Comparison of ENCODE assay signal across 12 mouse cellular contexts in genomic region chr2:128709264-128709663, GRCm38 (mm10). TPM values are rescaled to one million over a fixed set of nuclear protein-coding genes. Genes with fewer than 3 reads are reported as not detected.
DNase-seq lines count a peak whose midpoint lies in the region; ATAC-seq and TF ChIP-seq lines count a peak whose summit lies in the region.
"Had no signal": no experiment of that assay in that cellular context is flagged by ENCODE, and none has a peak within 500 bp of the region (broad histone marks: within the 10 kb centered on the region; RNA-seq: fewer than 3 reads in every experiment).

No protein-coding gene starts in this region.

- no peak for TF ChIP-seq POLR2A in limb, embryonic 14.5 days (IDR thresholded peaks at IDR 0.05; ENCODE audit: borderline replicate concordance, extremely low read depth, insufficient read depth, insufficient read length)

- TF ChIP-seq CTCF in gastrocnemius, adult 2 months (IDR thresholded peaks at IDR 0.05) = no peak

- WGBS in forebrain, embryonic 16.5 days = 6% methylated on average over 6 of the region's 6 CpGs
- 11% methylated on average over 6 of the region's 6 CpGs for WGBS in limb, embryonic 14.5 days

- H3K27me3 ChIP-seq in forebrain, embryonic 16.5 days (replicated peaks; ENCODE audit: control insufficient read depth, insufficient read depth, low read length) = no peaks in the 10 kb centered on the region
- no peaks in the 10 kb centered on the region for H3K27me3 ChIP-seq in limb, embryonic 14.5 days (ENCODE audit: control insufficient read depth, insufficient read depth, low read length)
- H3K27me3 ChIP-seq: heart, embryonic 13.5 days had no signal

- no peaks in the 10 kb centered on the region for H3K9me3 ChIP-seq in forebrain, embryonic 16.5 days (ENCODE audit: control insufficient read depth, low read length)
- no peaks in the 10 kb centered on the region for H3K9me3 ChIP-seq in limb, embryonic 14.5 days (ENCODE audit: control insufficient read depth, low read length)
- H3K9me3 ChIP-seq: heart, embryonic 13.5 days had no signal

- H3K36me3 ChIP-seq in forebrain, embryonic 16.5 days (ENCODE audit: control insufficient read depth, insufficient read depth) = no peaks in the 10 kb centered on the region
- H3K36me3 ChIP-seq in limb, embryonic 14.5 days (ENCODE audit: control insufficient read depth, insufficient read depth, low read length) = peaks cover 9% of the 10 kb centered on the region
- H3K36me3 ChIP-seq: heart, embryonic 13.5 days had no signal

- no peak for DNase-seq in gastrocnemius, adult 2 months
- DNase-seq in gastrocnemius, postnatal 36 days = no peak
- DNase-seq in lung, postnatal 36 days = peak; percentile 33
- DNase-seq in lung, postnatal 25 days (ENCODE audit: low spot score) = no peak
- DNase-seq in limb, embryonic 14.5 days (ENCODE audit: low spot score) = peak; percentile 64
- no peak for DNase-seq in heart, postnatal 10 days
- no peak for DNase-seq in gastrocnemius, postnatal 25 days
- DNase-seq: cerebellum, adult 9-11 months; lung, postnatal 4 days had no signal

- intact Hi-C loops in gastrocnemius, adult 2 months (cut with DNase I) = no loop called here
- intact Hi-C loops in gastrocnemius, postnatal 36 days (cut with DNase I) = loop anchor here (5.0 kb wide), 1 partner anchor 88 kb away; no protein-coding TSS in a partner anchor
- intact Hi-C loops in heart, postnatal 10 days (cut with DNase I) = no loop called here

- peaks cover 7% of the 10 kb centered on the region; the same call in 1 of the 2 replicates for H3K4me1 ChIP-seq in forebrain, embryonic 16.5 days (replicated peaks; ENCODE audit: control insufficient read depth, insufficient read depth, low read length)
- H3K4me1 ChIP-seq in limb, embryonic 14.5 days (ENCODE audit: control insufficient read depth, insufficient read depth, low read length) = peaks cover 51% of the 10 kb centered on the region

- ATAC-seq in forebrain, embryonic 16.5 days = peak; percentile 43; the same call in 1 of the 2 replicates
- ATAC-seq in limb, embryonic 14.5 days (ENCODE audit: low FRiP score, low read depth) = no peak

- no peak overlapping the region for H3K4me2 ChIP-seq in forebrain, embryonic 16.5 days (ENCODE audit: low read length)
- no peak overlapping the region for H3K4me2 ChIP-seq in limb, embryonic 14.5 days (replicated peaks; ENCODE audit: low read depth, low read length, severe bottlenecking)
- H3K4me2 ChIP-seq: heart, embryonic 13.5 days had no signal

- H3K27ac ChIP-seq in gastrocnemius, adult 2 months = 0 out of 2 replicates have a peak overlapping the region, but pooled peaks have one; percentile 35
- H3K27ac ChIP-seq in forebrain, embryonic 16.5 days (ENCODE audit: low read length) = no peak overlapping the region
- H3K27ac ChIP-seq in limb, embryonic 14.5 days (replicated peaks; ENCODE audit: low read depth, low read length) = peak overlapping the region; percentile 77
- H3K27ac ChIP-seq: heart, embryonic 13.5 days had no signal

- H3K9ac ChIP-seq in forebrain, embryonic 16.5 days (replicated peaks; ENCODE audit: low read depth, low read length) = no peak overlapping the region
- no peak overlapping the region for H3K9ac ChIP-seq in limb, embryonic 14.5 days (ENCODE audit: low read depth, low read length, severe bottlenecking)
- H3K9ac ChIP-seq: heart, embryonic 13.5 days had no signal

- H3K4me3 ChIP-seq in gastrocnemius, adult 2 months = no peak overlapping the region
- no peak overlapping the region for H3K4me3 ChIP-seq in forebrain, embryonic 16.5 days (replicated peaks; ENCODE audit: low read length)
- H3K4me3 ChIP-seq in limb, embryonic 14.5 days (replicated peaks; ENCODE audit: low read length) = no peak overlapping the region
- H3K4me3 ChIP-seq: heart, embryonic 13.5 days had no signal

RNA-seq across cellular contexts. Expression of gene Mertk, which starts 10.5 kb away (rescaled TPM):
- 1 to 10 TPM; 1.6 to 3.5 TPM for total RNA-seq in gastrocnemius, adult 2 months (2021)
- 1 to 10 TPM; 1.7 to 2.0 TPM for total RNA-seq in gastrocnemius, postnatal 36 days (2021)
- 0.73 and 1.2 TPM in 2 replicates for polyA plus RNA-seq in forebrain, embryonic 16.5 days (2015; fragmentation: Nextera tagmentation; extraction: Ambion mirVana)
- polyA plus RNA-seq in limb, embryonic 14.5 days (2012; rRNA removed) = 13.5 and 14.9 TPM in 2 replicates
- 11.1 and 12.3 TPM in 2 replicates for polyA plus RNA-seq in limb, embryonic 14.5 days (2014; fragmentation: Nextera tagmentation; extraction: Ambion mirVana)
- total RNA-seq in heart, postnatal 10 days (2021) = 1 to 10 TPM; 5.2 to 6.7 TPM
- 1 to 10 TPM; 1.7 to 2.6 TPM for total RNA-seq in gastrocnemius, postnatal 25 days (2021)
- total RNA-seq: neutrophil, adult 5-6 weeks had no signal

RNA-seq across cellular contexts. Expression of gene Anapc1, which starts 22.1 kb away (rescaled TPM):
- 10 to 100 TPM; 35.5 to 38.0 TPM for total RNA-seq in gastrocnemius, adult 2 months (2021)
- 10 to 100 TPM; 31.5 to 34.2 TPM for total RNA-seq in gastrocnemius, postnatal 36 days (2021)
- polyA plus RNA-seq in forebrain, embryonic 16.5 days (2015; fragmentation: Nextera tagmentation; extraction: Ambion mirVana) = 59.5 and 62.2 TPM in 2 replicates
- 75.3 and 84.3 TPM in 2 replicates for polyA plus RNA-seq in limb, embryonic 14.5 days (2012; rRNA removed)
- polyA plus RNA-seq in limb, embryonic 14.5 days (2014; fragmentation: Nextera tagmentation; extraction: Ambion mirVana) = 65.1 and 67.8 TPM in 2 replicates
- 10 to 100 TPM; 62.8 to 63.9 TPM for total RNA-seq in heart, postnatal 10 days (2021)
- 10 to 100 TPM; 24.8 to 27.4 TPM for total RNA-seq in gastrocnemius, postnatal 25 days (2021)

Comparison
In these comparisons a context has a peak if more than half of its experiments do, and no peak if none do; other contexts are left out.
1. DNase-seq: peak in lung, postnatal 36 days (single experiment) and limb, embryonic 14.5 days (single experiment); none in gastrocnemius, adult 2 months (single experiment), gastrocnemius, postnatal 36 days (0 of 2), lung, postnatal 25 days (single experiment), heart, postnatal 10 days (0 of 2) and gastrocnemius, postnatal 25 days (single experiment).